ENCODE assay signal across 20 mouse cellular contexts in genomic region chr16:43971741-43972140, GRCm38 (mm10). TPM values are rescaled to one million over a fixed set of nuclear protein-coding genes. Genes with fewer than 3 reads are reported as not detected.
"Had no signal": no experiment of that assay in that cellular context is flagged by ENCODE, and none has a peak within 500 bp of the region (broad histone marks: within the 10 kb centered on the region; RNA-seq: fewer than 3 reads in every experiment).

No protein-coding gene starts in this region.

- DNase-seq: liver, postnatal 0 days; lung, embryonic 14.5 days; lung, postnatal 10 days; lung, postnatal 4 days; midbrain, embryonic 14.5 days; retina, postnatal 1 day; right cerebral cortex, adult 18-20 months; right cerebral cortex, postnatal 25 days; right cerebral cortex, postnatal 4 days; spleen, adult 18-20 months; thymus, adult 18-20 months; thymus, postnatal 14 days; thymus, postnatal 36 days had no signal

- H3K36me3 ChIP-seq: liver, embryonic 15.5 days; midbrain, embryonic 10.5 days; midbrain, embryonic 12.5 days had no signal

- H3K4me2 ChIP-seq: liver, embryonic 15.5 days; lung, embryonic 14.5 days; midbrain, embryonic 12.5 days; neural tube, embryonic 13.5 days; neural tube, embryonic 15.5 days had no signal

- H3K9ac ChIP-seq: liver, embryonic 15.5 days; liver, postnatal 0 days; lung, embryonic 14.5 days; midbrain, embryonic 12.5 days; neural tube, embryonic 13.5 days; neural tube, embryonic 15.5 days had no signal

- H3K9me3 ChIP-seq: liver, embryonic 15.5 days; midbrain, embryonic 10.5 days; midbrain, embryonic 12.5 days; neural tube, embryonic 13.5 days; neural tube, embryonic 15.5 days had no signal

- H3K27ac ChIP-seq: liver, embryonic 15.5 days; midbrain, embryonic 10.5 days; midbrain, embryonic 12.5 days; neural tube, embryonic 13.5 days; neural tube, embryonic 15.5 days had no signal

- H3K4me3 ChIP-seq: liver, embryonic 15.5 days; midbrain, embryonic 10.5 days; midbrain, embryonic 12.5 days; myocyte; neural tube, embryonic 13.5 days; neural tube, embryonic 15.5 days had no signal

- ATAC-seq: liver, postnatal 0 days; midbrain, embryonic 16.5 days had no signal

- H3K27me3 ChIP-seq: liver, embryonic 15.5 days; midbrain, embryonic 12.5 days; neural tube, embryonic 13.5 days; neural tube, embryonic 15.5 days had no signal

- H3K4me1 ChIP-seq: liver, embryonic 15.5 days; midbrain, embryonic 10.5 days; midbrain, embryonic 12.5 days; neural tube, embryonic 13.5 days; neural tube, embryonic 15.5 days had no signal

RNA-seq across cellular contexts. Expression of gene Zdhhc23, which starts 7.8 kb away (rescaled TPM):
- polyA plus RNA-seq: myocyte had no signal
